Mouse (Mus musculus) liver, embryonic 11.5 days (tissue): ENCODE measurements around the gene Efcab11. TPM values are rescaled to one million over a fixed set of nuclear protein-coding genes. Genes with fewer than 3 reads are reported as not detected.
A peak's percentile ranks its signal among the peaks of the same experiment; 100 is the strongest.

Experiments used
- ATAC-seq: fragments of 200-750 bp; cut with Nextera tagmentation; replicated peaks from 2 replicates; pipeline ENCODE4 v1.8.0; 2017; ENCODE audit warnings: moderate number of reproducible peaks, mild to moderate bottlenecking, moderate TSS enrichment, moderate library complexity; ENCODE audit not compliant: low FRiP score
- DNase-seq: peaks from one replicate; pipeline ENCODE4 v3.0.0-alpha.2; 2017; ENCODE audit warnings: low spot score
- H3K27ac ChIP-seq: fragments of 300-500 bp; sonication (generic); 2 replicates; pipeline ENCODE4 v1.5.1; 2014; ENCODE audit warnings: mild to moderate bottlenecking, low read depth, low read length, control low read depth
- H3K27me3 ChIP-seq: fragments of 300-500 bp; sonication (generic); replicated peaks from 2 replicates; pipeline ENCODE4 v1.6.1; 2014; ENCODE audit warnings: low read length, mixed read lengths; ENCODE audit not compliant: control insufficient read depth, insufficient read depth
- H3K36me3 ChIP-seq: fragments of 300-500 bp; sonication (generic); 2 replicates; pipeline ENCODE4 v1.6.1; 2014; ENCODE audit warnings: mild to moderate bottlenecking, low read length, moderate library complexity, mixed read lengths; ENCODE audit not compliant: control insufficient read depth, insufficient read depth
- H3K4me1 ChIP-seq: fragments of 300-500 bp; sonication (generic); replicated peaks from 2 replicates; pipeline ENCODE4 v1.6.1; 2014; ENCODE audit warnings: low read length, mixed read lengths; ENCODE audit not compliant: control insufficient read depth, insufficient read depth
- H3K4me2 ChIP-seq: fragments of 300-500 bp; sonication (generic); 2 replicates; pipeline ENCODE4 v1.6.1; 2014; ENCODE audit warnings: mild to moderate bottlenecking, control low read depth, moderate library complexity
- H3K4me3 ChIP-seq: fragments of 300-500 bp; sonication (generic); 2 replicates; pipeline ENCODE4 v1.5.1; 2014; ENCODE audit warnings: low read depth, low read length, control low read depth
- H3K9ac ChIP-seq: fragments of 300-500 bp; sonication (generic); 2 replicates; pipeline ENCODE4 v1.6.1; 2014; ENCODE audit warnings: low read depth, low read length, control low read depth
- H3K9me3 ChIP-seq: fragments of 300-500 bp; sonication (generic); 2 replicates; pipeline ENCODE4 v1.6.1; 2016; ENCODE audit warnings: low read length, inconsistent platforms, mixed read lengths; ENCODE audit not compliant: control insufficient read depth
- WGBS: fragments of 180-500 bp; shearing (Covaris S2); extraction: QIAGEN DNeasy Blood & Tissue Kit; methylation state at CpG from one replicate; pipeline ENCODE4 v1.1.7; 2014; 5-methylcytosine and 5-hydroxymethylcytosine counted together
- polyA plus RNA-seq: library from polyadenylated mRNA; unstranded; fragments of >200 nt; fragmentation: Nextera tagmentation; extraction: Ambion mirVana; gene quantifications from 2 replicates; pipeline ENCODE4 v1.2.1, GENCODE M21; 2014

The Efcab11 gene
- 8.8 and 8.9 TPM in 2 replicates for polyA plus RNA-seq

GRCm38 (mm10) chr12:99884269-99885261 lies at the start of gene Efcab11, which contains the start of gene Tdp1:
Efcab11 (minus strand) TSS chr12:99884439.
Tdp1 (plus strand) TSS chr12:99884517.
- Histone ChIP-seq H3K9ac (peak within 1 kb of the TSS; percentile 94), H3K4me2 (peak within 1 kb of the TSS; percentile 94), H3K36me3 (no peaks in the 10 kb centered on the region), H3K4me3 (peak within 1 kb of the TSS; percentile 77), H3K27ac (peak within 1 kb of the TSS; percentile 78), H3K27me3 (no peaks in the 10 kb centered on the region), H3K9me3 (no peaks in the 10 kb centered on the region), H3K4me1 (peaks cover 15% of the 10 kb centered on the region)
- WGBS: under 1% methylated on average over 73 of the region's 73 CpGs
- DNase-seq (peak; percentile 95), ATAC-seq (peak; percentile 85)

GRCm38 (mm10) chr12:99933630-99934029 lies 49.4 kb upstream of the Efcab11 start:
- no peak overlapping the region for H3K4me3 ChIP-seq
- no peaks in the 10 kb centered on the region for H3K27me3 ChIP-seq
- H3K9ac ChIP-seq: no peak overlapping the region
- H3K36me3 ChIP-seq: peaks cover 4% of the 10 kb centered on the region; the same call in 1 of the 2 replicates
- H3K9me3 ChIP-seq: no peaks in the 10 kb centered on the region
- H3K4me1 ChIP-seq: no peaks in the 10 kb centered on the region
- 83% methylated on average over 3 of the region's 3 CpGs for WGBS
- no peak overlapping the region for H3K27ac ChIP-seq
- H3K4me2 ChIP-seq: no peak overlapping the region
- no peak for DNase-seq
- no peak for ATAC-seq

- WGBS: 92% methylated on average over 4 of the region's 4 CpGs
- no peak for DNase-seq
- no peak overlapping the region for H3K4me2 ChIP-seq
- H3K27ac ChIP-seq: no peak overlapping the region
- no peaks in the 10 kb centered on the region for H3K9me3 ChIP-seq
- H3K27me3 ChIP-seq: no peaks in the 10 kb centered on the region
- H3K4me1 ChIP-seq: no peaks in the 10 kb centered on the region
- H3K36me3 ChIP-seq: peaks cover 4% of the 10 kb centered on the region; the same call in 1 of the 2 replicates
- no peak for ATAC-seq
- no peak overlapping the region for H3K9ac ChIP-seq
- no peak overlapping the region for H3K4me3 ChIP-seq
Observed at GRCm38 (mm10) chr12:99932245-99932644, 48.0 kb upstream of the Efcab11 start.

- ATAC-seq (no peak), DNase-seq (no peak)
- Histone ChIP-seq H3K36me3 (peaks cover 4% of the 10 kb centered on the region; the same call in 1 of the 2 replicates), H3K4me2 (no peak overlapping the region), H3K27me3 (no peaks in the 10 kb centered on the region), H3K9ac (no peak overlapping the region), H3K27ac (no peak overlapping the region), H3K4me3 (no peak overlapping the region), H3K4me1 (no peaks in the 10 kb centered on the region), H3K9me3 (no peaks in the 10 kb centered on the region)
- 80% methylated on average over 1 of the region's 1 CpGs for WGBS
Observed at GRCm38 (mm10) chr12:99929160-99929559, 44.9 kb upstream of the Efcab11 start.

GRCm38 (mm10) chr12:99928311-99928710 lies 44.1 kb upstream of the Efcab11 start:
- H3K4me2 ChIP-seq: no peak overlapping the region
- no peak overlapping the region for H3K9ac ChIP-seq
- WGBS: 86% methylated on average over 7 of the region's 7 CpGs
- H3K4me3 ChIP-seq: no peak overlapping the region
- H3K27ac ChIP-seq: no peak overlapping the region
- H3K27me3 ChIP-seq: no peaks in the 10 kb centered on the region
- ATAC-seq (no peak), DNase-seq (no peak)
- H3K36me3 ChIP-seq: peaks cover 4% of the 10 kb centered on the region; the same call in 1 of the 2 replicates
- no peaks in the 10 kb centered on the region for H3K4me1 ChIP-seq
- no peaks in the 10 kb centered on the region for H3K9me3 ChIP-seq

GRCm38 (mm10) chr12:99923703-99924102 lies 39.5 kb upstream of the Efcab11 start:
- Histone ChIP-seq H3K36me3 (peaks cover 7% of the 10 kb centered on the region; the same call in 1 of the 2 replicates), H3K4me3 (no peak overlapping the region), H3K4me2 (no peak overlapping the region), H3K4me1 (no peaks in the 10 kb centered on the region), H3K27ac (no peak overlapping the region), H3K27me3 (no peaks in the 10 kb centered on the region), H3K9me3 (no peaks in the 10 kb centered on the region), H3K9ac (no peak overlapping the region)
- ATAC-seq (no peak), DNase-seq (no peak)
- 81% methylated on average over 5 of the region's 5 CpGs for WGBS

- no peak for DNase-seq
- Histone ChIP-seq H3K9me3 (no peaks in the 10 kb centered on the region), H3K27ac (no peak overlapping the region), H3K27me3 (no peaks in the 10 kb centered on the region), H3K9ac (no peak overlapping the region), H3K36me3 (peaks cover 7% of the 10 kb centered on the region; the same call in 1 of the 2 replicates), H3K4me1 (no peaks in the 10 kb centered on the region), H3K4me2 (no peak overlapping the region), H3K4me3 (no peak overlapping the region)
- WGBS: 66% methylated on average over 5 of the region's 5 CpGs
- no peak for ATAC-seq
Observed at GRCm38 (mm10) chr12:99923131-99923606, 38.9 kb upstream of the Efcab11 start.

- no peaks in the 10 kb centered on the region for H3K4me1 ChIP-seq
- H3K27me3 ChIP-seq: no peaks in the 10 kb centered on the region
- H3K27ac ChIP-seq: no peak overlapping the region
- H3K9ac ChIP-seq: no peak overlapping the region
- DNase-seq (no peak), ATAC-seq (no peak)
- no peak overlapping the region for H3K4me2 ChIP-seq
- peaks cover 7% of the 10 kb centered on the region; the same call in 1 of the 2 replicates for H3K36me3 ChIP-seq
- no peak overlapping the region for H3K4me3 ChIP-seq
- WGBS: 70% methylated on average over 3 of the region's 3 CpGs
- H3K9me3 ChIP-seq: no peaks in the 10 kb centered on the region
Observed at GRCm38 (mm10) chr12:99921045-99921444, 36.8 kb upstream of the Efcab11 start.
